Mouse (Mus musculus) embryonic facial prominence, embryonic 14.5 days (tissue): ENCODE measurements around the gene Gm21970. TPM values are rescaled to one million over a fixed set of nuclear protein-coding genes. Genes with fewer than 3 reads are reported as not detected.

Experiments used
- ATAC-seq: fragments of 200-750 bp; cut with Nextera tagmentation; 2 replicates; pipeline ENCODE4 v1.8.0; 2017; ENCODE audit warnings: low read depth, moderate number of reproducible peaks, moderate TSS enrichment
- DNase-seq: peaks from one replicate; pipeline ENCODE4 v3.0.0-alpha.2; 2015; ENCODE audit warnings: low spot score
- H3K27ac ChIP-seq: fragments of 300-500 bp; sonication (generic); replicated peaks from 2 replicates; pipeline ENCODE4 v1.5.1; 2014; ENCODE audit warnings: low read depth, mild to moderate bottlenecking, low read length, moderate library complexity
- H3K27me3 ChIP-seq: fragments of 300-500 bp; sonication (generic); replicated peaks from 2 replicates; pipeline ENCODE4 v1.6.1; 2014; ENCODE audit warnings: low read length; ENCODE audit not compliant: control insufficient read depth, insufficient read depth
- H3K36me3 ChIP-seq: fragments of 300-500 bp; sonication (generic); 2 replicates; pipeline ENCODE4 v1.6.1; 2014; ENCODE audit warnings: low read length, mixed read lengths; ENCODE audit not compliant: control insufficient read depth, insufficient read depth
- H3K4me1 ChIP-seq: fragments of 300-500 bp; sonication (generic); 2 replicates; pipeline ENCODE4 v1.6.1; 2014; ENCODE audit warnings: antibody characterized with exemption, low read length; ENCODE audit not compliant: control insufficient read depth, insufficient read depth
- H3K4me2 ChIP-seq: fragments of 300-500 bp; sonication (generic); 2 replicates; pipeline ENCODE4 v1.6.1; 2014; ENCODE audit warnings: low read depth, mild to moderate bottlenecking, low read length, moderate library complexity, mixed read lengths
- H3K4me3 ChIP-seq: fragments of 300-500 bp; sonication (generic); 2 replicates; pipeline ENCODE4 v1.5.1; 2014; ENCODE audit warnings: low read depth, mild to moderate bottlenecking, low read length
- H3K9ac ChIP-seq: fragments of 300-500 bp; sonication (generic); 2 replicates; pipeline ENCODE4 v1.6.1; 2014; ENCODE audit warnings: low read depth, mild to moderate bottlenecking, low read length, moderate library complexity, mixed read lengths
- H3K9me3 ChIP-seq: fragments of 300-500 bp; sonication (generic); 2 replicates; pipeline ENCODE4 v1.6.1; 2016; ENCODE audit warnings: low read length; ENCODE audit not compliant: control insufficient read depth
- WGBS: fragments of 180-500 bp; shearing (Covaris S2); extraction: QIAGEN DNeasy Blood & Tissue Kit; methylation state at CpG from one replicate; pipeline ENCODE4 v1.1.7; 2014; 5-methylcytosine and 5-hydroxymethylcytosine counted together
- polyA plus RNA-seq: library from polyadenylated mRNA; unstranded; fragments of >200 nt; fragmentation: Nextera tagmentation; extraction: Ambion mirVana; gene quantifications from 2 replicates; pipeline ENCODE4 v1.2.1, GENCODE M21; 2014

Gm21970 gene
- polyA plus RNA-seq, 1 experiment from 2014 or later = not detected

GRCm38 (mm10) chr16:91415391-91416189, 24.1 kb downstream of the Gm21970 start:
- no peaks in the 10 kb centered on the region for H3K4me1 ChIP-seq
- 76% methylated on average over 9 of the region's 9 CpGs for WGBS
- H3K36me3 ChIP-seq = peaks cover 40% of the 10 kb centered on the region
- no peak for DNase-seq
- H3K4me2 ChIP-seq = no peak overlapping the region
- ATAC-seq = no peak
- H3K9me3 ChIP-seq = no peaks in the 10 kb centered on the region
- no peaks in the 10 kb centered on the region for H3K27me3 ChIP-seq
- no peak overlapping the region for H3K27ac ChIP-seq
- H3K4me3 ChIP-seq = no peak overlapping the region
- H3K9ac ChIP-seq = no peak overlapping the region

DNA sequence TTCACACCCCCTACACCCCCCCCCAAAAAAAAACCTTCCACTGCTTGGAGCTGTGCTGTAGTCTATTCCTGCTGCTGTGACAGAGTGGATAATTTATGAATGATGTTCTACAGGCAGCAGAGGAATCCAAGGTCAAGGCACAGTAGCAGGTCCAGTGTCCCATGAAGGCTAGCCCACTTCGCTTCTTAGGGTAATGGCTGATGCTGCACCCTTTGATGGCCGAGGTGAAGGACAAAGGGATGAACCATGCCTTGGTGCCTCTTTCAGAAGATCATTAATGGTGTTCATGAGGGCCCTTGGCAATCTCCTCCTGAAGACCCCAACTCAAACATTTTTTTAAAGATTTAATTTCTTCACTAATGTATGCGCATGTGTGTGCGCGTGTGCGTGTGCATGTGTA, 24.8 kb downstream of the Gm21970 start:
- peaks cover 43% of the 10 kb centered on the region for H3K36me3 ChIP-seq
- DNase-seq (no peak), ATAC-seq (no peak)
- H3K9ac ChIP-seq = no peak overlapping the region
- H3K27me3 ChIP-seq = no peaks in the 10 kb centered on the region
- no peak overlapping the region for H3K4me3 ChIP-seq
- H3K27ac ChIP-seq = no peak overlapping the region
- no peaks in the 10 kb centered on the region for H3K9me3 ChIP-seq
- 95% methylated on average over 6 of the region's 6 CpGs for WGBS
- no peaks in the 10 kb centered on the region for H3K4me1 ChIP-seq
- no peak overlapping the region for H3K4me2 ChIP-seq

DNA sequence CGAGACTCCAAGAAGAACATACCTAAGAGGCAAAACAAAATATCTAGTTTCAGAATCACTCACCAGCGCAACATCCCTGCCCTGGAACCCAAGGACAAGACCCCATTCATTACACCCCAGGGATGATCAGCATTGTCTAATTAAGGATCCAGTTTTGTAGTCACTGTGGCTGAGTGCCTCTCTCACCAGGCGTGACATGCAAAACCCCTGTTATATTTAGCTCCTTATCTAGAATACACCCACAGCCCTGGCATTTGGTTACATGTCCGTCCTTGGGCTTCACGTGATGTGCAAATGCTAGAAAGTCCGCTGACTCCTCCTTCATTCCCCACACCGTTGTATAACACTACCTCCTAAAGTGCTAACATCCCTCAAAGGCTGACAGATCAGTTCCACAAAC, 25.4 kb downstream of the Gm21970 start:
- no peak overlapping the region for H3K27ac ChIP-seq
- H3K9me3 ChIP-seq = no peaks in the 10 kb centered on the region
- ATAC-seq (no peak), DNase-seq (no peak)
- H3K4me1 ChIP-seq = no peaks in the 10 kb centered on the region
- 79% methylated on average over 7 of the region's 7 CpGs for WGBS
- H3K27me3 ChIP-seq = no peaks in the 10 kb centered on the region
- H3K36me3 ChIP-seq = peaks cover 47% of the 10 kb centered on the region
- H3K9ac ChIP-seq = no peak overlapping the region
- H3K4me3 ChIP-seq = no peak overlapping the region
- H3K4me2 ChIP-seq = no peak overlapping the region

DNA sequence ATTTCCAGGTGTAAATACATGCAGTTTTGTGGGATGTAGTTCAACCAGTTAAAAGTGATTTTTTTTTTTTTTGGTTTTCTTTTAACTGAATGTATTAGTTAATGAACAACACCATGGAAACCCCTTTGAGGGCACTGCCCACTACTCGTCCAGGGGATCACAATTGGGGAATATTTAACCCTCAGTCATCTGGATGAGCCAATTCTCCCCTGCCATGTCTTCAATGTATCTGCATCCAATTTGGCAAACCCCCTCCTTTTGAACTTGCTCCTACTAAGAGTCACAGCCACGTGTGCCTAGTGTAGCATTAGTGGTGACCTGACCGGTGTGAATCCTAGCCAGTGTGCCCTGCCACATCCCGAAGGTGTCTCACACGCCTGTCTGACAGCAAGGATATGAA, 27.0 kb downstream of the Gm21970 start:
- Histone ChIP-seq H3K27ac (no peak overlapping the region), H3K4me2 (no peak overlapping the region), H3K36me3 (peaks cover 61% of the 10 kb centered on the region), H3K9ac (no peak overlapping the region), H3K9me3 (no peaks in the 10 kb centered on the region), H3K4me3 (no peak overlapping the region), H3K27me3 (no peaks in the 10 kb centered on the region), H3K4me1 (no peaks in the 10 kb centered on the region)
- 72% methylated on average over 5 of the region's 5 CpGs for WGBS
- DNase-seq (no peak), ATAC-seq (no peak)

DNA sequence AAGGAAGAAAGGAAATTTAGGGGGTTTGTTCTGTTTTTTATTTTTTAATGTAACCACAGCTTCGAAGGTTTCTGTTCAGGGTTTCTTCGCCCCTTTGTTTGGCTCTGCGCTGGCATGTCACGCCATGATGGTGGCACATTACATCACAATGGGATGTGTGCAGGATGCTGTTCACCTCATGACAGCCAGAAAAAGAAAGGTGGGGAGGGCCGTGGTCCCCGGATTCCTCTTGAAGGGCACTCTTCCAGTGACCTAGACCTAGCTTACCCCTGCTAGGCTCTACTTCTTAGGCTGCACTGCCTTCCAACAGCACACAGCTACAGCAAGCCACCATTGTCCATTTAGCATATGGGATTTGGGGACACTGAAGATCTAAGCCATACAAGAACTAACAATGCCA, 34.3 kb downstream of the Gm21970 start:
- Histone ChIP-seq H3K9me3 (0 out of 2 replicates have a peak, but pooled peaks cover 7% of the 10 kb centered on the region), H3K27ac (no peak overlapping the region), H3K4me1 (no peaks in the 10 kb centered on the region), H3K4me2 (no peak overlapping the region), H3K4me3 (no peak overlapping the region), H3K36me3 (peaks cover 53% of the 10 kb centered on the region), H3K27me3 (no peaks in the 10 kb centered on the region), H3K9ac (no peak overlapping the region)
- WGBS = 94% methylated on average over 6 of the region's 6 CpGs
- DNase-seq = no peak
- no peak for ATAC-seq

DNA sequence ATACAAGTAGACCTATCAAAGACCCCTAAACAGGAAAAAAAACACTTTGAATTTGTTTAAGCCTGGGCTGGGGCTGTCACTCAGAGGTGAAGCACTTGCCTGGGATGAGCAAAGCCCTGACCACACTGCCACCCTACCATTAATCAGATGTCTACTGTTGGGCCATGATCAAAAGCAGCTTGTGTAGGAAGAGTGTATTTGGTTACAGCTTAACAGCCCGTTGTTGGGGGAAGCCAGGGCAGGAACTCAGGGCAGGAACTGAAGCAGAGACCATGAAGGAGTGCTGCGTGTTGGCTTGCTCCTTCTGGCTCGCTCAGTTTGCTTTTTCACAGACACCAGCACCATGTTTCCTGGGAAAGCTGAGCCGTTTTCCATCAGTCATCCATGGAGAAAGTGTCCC, 35.1 kb downstream of the Gm21970 start:
- Histone ChIP-seq H3K4me3 (no peak overlapping the region), H3K4me2 (no peak overlapping the region), H3K9ac (no peak overlapping the region), H3K27me3 (no peaks in the 10 kb centered on the region), H3K9me3 (0 out of 2 replicates have a peak, but pooled peaks cover 7% of the 10 kb centered on the region), H3K4me1 (no peaks in the 10 kb centered on the region), H3K36me3 (peaks cover 49% of the 10 kb centered on the region), H3K27ac (no peak overlapping the region)
- WGBS = 79% methylated on average over 4 of the region's 4 CpGs
- DNase-seq (no peak), ATAC-seq (no peak)

GRCm38 (mm10) chr16:91427461-91427860, 35.9 kb downstream of the Gm21970 start:
- no peak for DNase-seq
- no peaks in the 10 kb centered on the region for H3K4me1 ChIP-seq
- ATAC-seq = no peak
- H3K36me3 ChIP-seq = peaks cover 43% of the 10 kb centered on the region
- no peak overlapping the region for H3K4me3 ChIP-seq
- H3K27ac ChIP-seq = no peak overlapping the region
- 0 out of 2 replicates have a peak, but pooled peaks cover 7% of the 10 kb centered on the region for H3K9me3 ChIP-seq
- no peak overlapping the region for H3K9ac ChIP-seq
- 69% methylated on average over 5 of the region's 5 CpGs for WGBS
- H3K4me2 ChIP-seq = no peak overlapping the region
- no peaks in the 10 kb centered on the region for H3K27me3 ChIP-seq

GRCm38 (mm10) chr16:91428259-91428865, 36.8 kb downstream of the Gm21970 start:
- peaks cover 35% of the 10 kb centered on the region for H3K36me3 ChIP-seq
- no peak overlapping the region for H3K4me2 ChIP-seq
- H3K27ac ChIP-seq = no peak overlapping the region
- DNase-seq (no peak), ATAC-seq (peak; percentile 37; the same call in 1 of the 2 replicates)
- H3K9me3 ChIP-seq = 0 out of 2 replicates have a peak, but pooled peaks cover 7% of the 10 kb centered on the region
- no peak overlapping the region for H3K4me3 ChIP-seq
- WGBS = 63% methylated on average over 8 of the region's 8 CpGs
- no peaks in the 10 kb centered on the region for H3K4me1 ChIP-seq
- no peak overlapping the region for H3K9ac ChIP-seq
- H3K27me3 ChIP-seq = no peaks in the 10 kb centered on the region
